Mouse (Mus musculus) kidney, embryonic 16.5 days (tissue): ENCODE measurements around the gene Espn. TPM values are rescaled to one million over a fixed set of nuclear protein-coding genes. Genes with fewer than 3 reads are reported as not detected.

Experiments used
- ATAC-seq: fragments of 200-750 bp; cut with Nextera tagmentation; 2 replicates; pipeline ENCODE4 v1.8.0; 2017; ENCODE audit warnings: moderate TSS enrichment; ENCODE audit not compliant: low FRiP score, low TSS enrichment
- H3K27ac ChIP-seq: fragments of 300-500 bp; sonication (generic); 2 replicates; pipeline ENCODE4 v1.5.1; 2014; ENCODE audit warnings: low read length
- H3K27me3 ChIP-seq: fragments of 300-500 bp; sonication (generic); 2 replicates; pipeline ENCODE4 v1.6.1; 2014; ENCODE audit warnings: low read length, control low read depth, mixed read lengths; ENCODE audit not compliant: insufficient read depth
- H3K36me3 ChIP-seq: fragments of 300-500 bp; sonication (generic); 2 replicates; pipeline ENCODE4 v1.6.1; 2014; ENCODE audit warnings: low read length, control low read depth, mixed read lengths; ENCODE audit not compliant: insufficient read depth
- H3K4me1 ChIP-seq: fragments of 300-500 bp; sonication (generic); 2 replicates; pipeline ENCODE4 v1.6.1; 2014; ENCODE audit warnings: low read length, control low read depth, mixed read lengths; ENCODE audit not compliant: insufficient read depth
- H3K4me2 ChIP-seq: fragments of 300-500 bp; sonication (generic); replicated peaks from 2 replicates; pipeline ENCODE4 v1.6.1; 2014; ENCODE audit warnings: low read depth, low read length
- H3K4me3 ChIP-seq: fragments of 300-500 bp; sonication (generic); 2 replicates; pipeline ENCODE4 v1.5.1; 2014; ENCODE audit warnings: mild to moderate bottlenecking, low read length
- H3K9ac ChIP-seq: fragments of 300-500 bp; sonication (generic); replicated peaks from 2 replicates; pipeline ENCODE4 v1.6.1; 2014; ENCODE audit warnings: low read length
- H3K9me3 ChIP-seq: fragments of 300-500 bp; sonication (generic); 2 replicates; pipeline ENCODE4 v1.6.1; 2016; ENCODE audit warnings: low read length, control low read depth
- WGBS: fragments of 180-500 bp; shearing (Covaris S2); extraction: QIAGEN DNeasy Blood & Tissue Kit; methylation state at CpG from one replicate; pipeline ENCODE4 v1.1.7; 2014; 5-methylcytosine and 5-hydroxymethylcytosine counted together
- polyA plus RNA-seq: library from polyadenylated mRNA; unstranded; fragments of >200 nt; fragmentation: Nextera tagmentation; extraction: Ambion mirVana; gene quantifications from 2 replicates; pipeline ENCODE4 v1.2.1, GENCODE M21; 2015

Gene Espn
- polyA plus RNA-seq, 1 experiment from 2014 or later = 22.2 TPM

DNA sequence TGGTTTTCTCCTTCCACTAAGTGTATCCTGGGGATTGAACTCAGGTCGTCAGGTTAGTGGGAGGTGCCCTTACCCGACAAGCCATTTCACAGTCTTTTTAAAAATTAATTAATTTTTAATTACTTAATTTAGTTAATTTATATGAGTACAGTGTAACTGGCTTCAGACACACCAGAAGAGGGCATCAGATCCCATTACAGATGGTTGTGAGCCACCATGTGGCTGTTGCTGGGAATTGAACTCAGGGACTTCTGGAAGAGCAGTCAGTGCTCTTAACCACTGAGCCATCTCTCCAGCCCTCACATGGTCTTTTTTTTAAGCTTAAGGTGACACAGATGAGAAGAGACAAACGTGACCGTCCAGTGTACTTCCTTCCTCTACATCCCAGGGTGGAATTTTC, 2.8 kb upstream of the Espn start:
- Histone ChIP-seq H3K4me3 (no peak overlapping the region), H3K27ac (no peak overlapping the region), H3K4me2 (no peak overlapping the region), H3K27me3 (peaks cover 61% of the 10 kb centered on the region), H3K9me3 (no peaks in the 10 kb centered on the region), H3K4me1 (peaks cover 26% of the 10 kb centered on the region), H3K36me3 (no peaks in the 10 kb centered on the region), H3K9ac (no peak overlapping the region)
- ATAC-seq = no peak
- WGBS = 52% methylated on average over 4 of the region's 4 CpGs

DNA sequence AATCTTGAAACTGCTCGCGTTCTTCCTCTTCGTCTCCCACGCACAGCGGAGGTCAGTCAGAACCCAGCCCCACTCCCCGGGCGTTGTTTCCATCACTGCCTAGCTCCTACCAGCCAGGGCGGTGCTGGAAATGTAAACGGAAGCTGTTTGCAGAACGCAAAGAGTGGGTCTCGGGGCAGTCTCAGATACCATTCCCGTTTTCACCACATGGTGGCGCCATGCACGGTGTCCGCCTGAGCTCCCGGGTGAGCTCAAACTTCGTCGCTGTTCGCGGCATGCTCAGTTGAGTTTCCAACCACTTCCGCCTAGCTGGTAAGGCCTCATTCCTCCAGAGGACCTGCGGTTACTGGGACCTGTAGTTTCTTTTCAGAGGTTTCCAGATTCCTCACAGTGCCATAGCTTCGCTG, 1.6 kb upstream of the Espn start:
- Histone ChIP-seq H3K27me3 (peaks cover 52% of the 10 kb centered on the region), H3K27ac (no peak overlapping the region), H3K9ac (no peak overlapping the region), H3K4me1 (peaks cover 16% of the 10 kb centered on the region), H3K4me2 (peak overlapping the region; percentile 38), H3K4me3 (peak overlapping the region; percentile 17), H3K36me3 (no peaks in the 10 kb centered on the region), H3K9me3 (no peaks in the 10 kb centered on the region)
- under 1% methylated on average over 23 of the region's 23 CpGs for WGBS
- peak; percentile 31 for ATAC-seq

DNA sequence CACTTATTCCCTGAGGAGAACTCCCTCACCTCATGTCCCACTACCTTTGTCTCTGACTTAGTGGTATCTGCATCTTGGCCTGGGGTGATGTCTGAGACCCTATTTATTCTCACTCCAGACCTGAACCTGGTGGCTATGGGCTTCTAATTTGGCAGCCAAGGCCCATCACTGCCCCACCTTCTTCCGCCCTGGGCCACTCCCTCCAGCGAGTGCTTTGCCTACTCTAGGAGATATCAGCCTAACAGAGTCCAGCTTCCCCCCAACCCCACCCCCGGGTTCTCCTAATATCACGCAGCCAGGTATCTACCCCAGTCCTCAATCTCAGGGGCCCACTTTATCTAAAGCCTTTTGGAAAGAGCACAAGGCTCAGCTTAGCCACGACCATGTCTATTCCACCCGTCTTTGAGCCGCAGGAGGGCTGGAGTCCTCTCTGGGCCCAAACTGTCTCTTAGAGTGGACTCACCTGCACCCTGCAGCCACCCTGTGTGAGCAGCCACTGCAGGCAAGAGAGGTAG, 663 bp downstream of the Espn start:
- Histone ChIP-seq H3K9me3 (no peaks in the 10 kb centered on the region), H3K27ac (no peak overlapping the region), H3K4me2 (peak overlapping the region; percentile 81), H3K36me3 (no peaks in the 10 kb centered on the region), H3K9ac (peak overlapping the region; percentile 67), H3K27me3 (peaks cover 31% of the 10 kb centered on the region), H3K4me1 (peaks cover 18% of the 10 kb centered on the region), H3K4me3 (peak overlapping the region; percentile 56)
- WGBS = 25% methylated on average over 7 of the region's 7 CpGs
- no peak for ATAC-seq

DNA sequence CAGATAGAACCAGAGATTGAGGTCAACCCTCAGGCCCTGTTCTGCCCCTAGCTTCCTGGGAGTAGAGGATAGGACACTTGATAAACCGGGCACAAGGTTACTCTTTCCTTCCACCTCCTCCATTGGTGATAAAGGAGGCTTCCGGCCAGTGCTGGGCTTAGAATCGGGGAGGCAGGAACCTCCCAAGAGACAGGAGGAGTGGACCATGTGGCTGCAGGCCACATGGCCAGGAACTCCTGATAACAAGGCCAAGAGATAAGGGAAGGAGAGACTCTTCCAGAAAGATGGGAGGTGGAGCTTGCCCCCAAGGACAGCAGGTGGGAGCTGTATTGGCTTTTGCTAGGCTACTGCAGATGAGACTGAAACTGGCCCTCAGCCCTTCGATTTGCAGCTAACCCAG, 1.6 kb downstream of the Espn start:
- no peak for ATAC-seq
- Histone ChIP-seq H3K36me3 (no peaks in the 10 kb centered on the region), H3K4me2 (no peak overlapping the region), H3K9me3 (no peaks in the 10 kb centered on the region), H3K27ac (no peak overlapping the region), H3K4me1 (peaks cover 28% of the 10 kb centered on the region), H3K9ac (no peak overlapping the region), H3K27me3 (peaks cover 31% of the 10 kb centered on the region), H3K4me3 (no peak overlapping the region)
- 70% methylated on average over 4 of the region's 4 CpGs for WGBS

DNA sequence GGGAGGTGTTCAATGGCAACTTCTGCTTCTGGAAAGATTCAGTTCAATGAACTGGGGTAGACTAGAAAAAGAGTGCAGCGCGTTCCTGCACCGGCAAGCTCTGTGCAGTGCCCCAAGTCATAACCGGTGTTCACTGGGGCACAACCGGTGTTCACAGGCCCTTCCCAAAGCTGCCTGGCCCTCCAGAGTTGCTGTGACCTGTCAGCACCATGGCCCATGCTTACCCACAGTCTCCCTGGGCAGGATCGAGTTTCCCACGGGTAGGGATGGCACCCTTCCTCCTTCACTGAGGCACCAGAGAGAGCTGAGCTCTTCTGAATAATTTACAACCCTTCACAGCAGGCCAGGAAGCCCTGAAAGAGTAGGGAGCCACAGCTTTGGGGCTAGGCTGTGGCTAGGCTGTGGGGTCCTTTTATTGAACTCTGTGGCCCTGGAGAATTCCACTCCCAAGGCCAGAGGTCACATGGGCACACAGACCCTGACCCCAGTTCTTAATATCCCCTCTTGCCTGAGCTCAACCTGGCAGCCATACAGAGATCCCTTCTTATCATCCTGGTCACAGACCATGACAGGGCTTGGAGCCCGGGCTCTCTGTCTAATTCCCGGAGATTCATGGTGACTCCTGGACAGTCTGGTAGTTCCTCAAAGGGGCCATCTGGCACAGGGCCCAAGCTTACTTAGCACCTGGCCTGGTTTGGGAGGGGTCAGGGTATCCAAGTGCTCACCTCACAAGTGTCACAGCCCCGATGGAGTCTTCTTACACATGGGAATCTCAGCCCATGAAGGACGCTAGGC, 5.9 kb downstream of the Espn start:
- peaks cover 15% of the 10 kb centered on the region for H3K27me3 ChIP-seq
- peak overlapping the region; percentile 86 for H3K27ac ChIP-seq

DNA sequence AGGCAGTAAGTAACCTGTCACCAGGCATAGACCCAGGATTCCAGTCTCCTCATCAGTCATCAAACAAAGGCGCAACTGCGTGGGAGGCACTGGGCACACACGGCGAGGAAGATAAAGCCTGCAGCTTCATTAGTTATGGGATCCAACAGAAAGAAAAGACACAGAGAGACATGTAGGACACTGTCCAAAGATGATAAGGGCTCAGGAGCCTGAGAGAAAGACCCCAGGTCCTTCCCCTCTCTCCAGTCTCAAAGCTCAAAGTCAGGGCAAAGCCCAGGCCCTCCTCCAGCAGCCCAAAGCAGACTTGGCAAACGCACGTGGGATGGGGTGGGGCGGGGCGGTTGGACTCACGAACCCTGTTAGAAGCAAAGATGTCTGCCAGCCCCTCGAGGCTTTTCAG, 6.7 kb downstream of the Espn start:
- Histone ChIP-seq H3K4me1 (peaks cover 25% of the 10 kb centered on the region), H3K9ac (no peak overlapping the region), H3K4me2 (no peak overlapping the region), H3K4me3 (no peak overlapping the region), H3K27ac (peak overlapping the region; percentile 86), H3K27me3 (peaks cover 10% of the 10 kb centered on the region; the same call in 1 of the 2 replicates), H3K9me3 (no peaks in the 10 kb centered on the region), H3K36me3 (no peaks in the 10 kb centered on the region)
- no peak for ATAC-seq
- 29% methylated on average over 10 of the region's 10 CpGs for WGBS

More for the DNA sequence above, 5.9 kb downstream of the Espn start:
- ATAC-seq = peak; percentile 90
- no peaks in the 10 kb centered on the region for H3K36me3 ChIP-seq
- no peak overlapping the region for H3K4me3 ChIP-seq
- 20% methylated on average over 11 of the region's 11 CpGs for WGBS
- H3K4me2 ChIP-seq = no peak overlapping the region
- H3K9ac ChIP-seq = no peak overlapping the region; the same call in 1 of the 2 replicates
- H3K9me3 ChIP-seq = no peaks in the 10 kb centered on the region
- peaks cover 25% of the 10 kb centered on the region for H3K4me1 ChIP-seq

DNA sequence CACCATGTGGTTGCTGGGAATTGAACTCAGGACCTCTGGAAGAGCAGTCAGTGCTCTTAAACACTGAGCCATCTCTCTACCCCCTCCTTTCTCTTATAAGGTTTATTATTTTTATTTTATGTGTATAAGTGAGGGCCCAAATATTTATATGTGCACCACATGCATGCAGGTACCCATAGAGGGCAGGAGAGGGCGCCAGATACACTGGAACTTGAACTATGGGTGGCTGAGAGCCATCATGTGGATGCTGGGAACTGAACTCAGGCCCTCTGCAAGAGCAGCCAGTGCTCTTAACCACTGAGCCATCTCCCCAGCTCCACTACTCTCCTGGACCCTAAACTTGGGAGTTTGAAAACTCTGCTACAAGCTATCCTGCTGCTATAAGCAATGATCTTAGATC, 8.5 kb downstream of the Espn start:
- Histone ChIP-seq H3K4me2 (no peak overlapping the region), H3K36me3 (no peaks in the 10 kb centered on the region), H3K9ac (no peak overlapping the region), H3K9me3 (no peaks in the 10 kb centered on the region), H3K4me3 (no peak overlapping the region), H3K4me1 (peaks cover 30% of the 10 kb centered on the region), H3K27me3 (0 out of 2 replicates have a peak, but pooled peaks cover 3% of the 10 kb centered on the region), H3K27ac (no peak overlapping the region)
- WGBS = 56% methylated on average over 1 of the region's 1 CpGs
- ATAC-seq = no peak

DNA sequence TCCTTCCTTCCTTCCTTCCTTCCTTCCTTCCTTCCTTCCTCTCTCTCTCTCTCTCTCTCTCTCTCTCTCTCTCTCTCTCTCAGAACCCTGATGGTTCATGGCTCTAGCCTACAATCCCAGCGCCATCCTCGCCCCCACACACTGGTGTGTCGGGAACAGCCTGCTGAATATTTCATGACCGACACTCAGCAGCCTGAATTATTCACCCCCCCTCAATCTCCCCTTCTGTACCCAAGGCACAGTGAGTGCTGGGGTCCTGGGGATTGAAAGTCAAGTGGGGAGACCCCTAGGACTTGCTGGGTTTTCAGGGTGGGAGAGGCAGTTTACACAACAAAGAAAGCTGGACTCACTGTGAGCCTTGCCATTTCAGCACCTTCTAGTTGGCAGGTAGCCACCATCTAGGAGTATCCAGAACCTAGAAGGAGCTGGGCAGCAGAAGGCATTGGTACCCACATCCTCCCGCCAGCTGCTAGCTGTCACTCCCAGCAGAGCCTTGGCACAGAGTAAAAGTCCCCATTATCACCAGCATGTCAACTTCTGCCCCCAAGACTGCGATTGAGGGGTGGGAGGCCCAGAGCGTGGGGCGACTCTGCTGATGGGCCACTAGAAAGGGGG, 10.5 kb downstream of the Espn start:
- no peak overlapping the region for H3K9ac ChIP-seq
- no peak for ATAC-seq
- H3K4me3 ChIP-seq = no peak overlapping the region
- no peak overlapping the region for H3K4me2 ChIP-seq
- H3K27me3 ChIP-seq = 0 out of 2 replicates have a peak, but pooled peaks cover 3% of the 10 kb centered on the region
- H3K36me3 ChIP-seq = no peaks in the 10 kb centered on the region
- H3K4me1 ChIP-seq = peaks cover 26% of the 10 kb centered on the region
- H3K27ac ChIP-seq = no peak overlapping the region
- H3K9me3 ChIP-seq = no peaks in the 10 kb centered on the region
- WGBS = 67% methylated on average over 8 of the region's 8 CpGs

DNA sequence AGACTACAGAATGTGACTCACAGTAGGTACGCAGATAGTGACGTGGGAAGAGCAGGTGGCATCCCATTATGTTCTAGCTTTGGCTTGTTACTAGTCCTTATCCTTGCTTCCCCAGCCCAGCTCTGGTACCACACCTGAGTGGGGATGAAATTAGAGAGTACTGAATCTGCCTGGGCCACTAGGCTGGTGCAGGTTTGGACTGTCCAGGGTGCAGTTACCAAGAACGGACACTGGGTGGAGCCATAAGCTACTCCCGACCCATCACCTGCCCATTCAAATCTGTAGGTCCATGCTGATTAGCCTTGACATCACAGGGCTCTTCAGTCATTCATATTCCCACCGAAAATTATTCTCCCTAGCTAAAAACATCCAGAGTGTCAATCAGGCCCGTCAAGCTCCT, 11.7 kb downstream of the Espn start:
- Histone ChIP-seq H3K36me3 (no peaks in the 10 kb centered on the region), H3K27me3 (0 out of 2 replicates have a peak, but pooled peaks cover 3% of the 10 kb centered on the region), H3K9me3 (no peaks in the 10 kb centered on the region), H3K27ac (no peak overlapping the region), H3K4me1 (peaks cover 14% of the 10 kb centered on the region), H3K9ac (no peak overlapping the region), H3K4me3 (no peak overlapping the region), H3K4me2 (no peak overlapping the region)
- WGBS = 30% methylated on average over 6 of the region's 6 CpGs
- no peak for ATAC-seq
